Mouse (Mus musculus) right cerebral cortex, postnatal 10 days (tissue): ENCODE data around the gene Sqor.

ENCODE experiments used
- DNase-seq, 2 experiments: peaks; one replicate each; pipeline ENCODE4 v3.0.0; 2021; ENCODE audit warnings: low spot score in 2 of 2

The Sqor gene

DNA sequence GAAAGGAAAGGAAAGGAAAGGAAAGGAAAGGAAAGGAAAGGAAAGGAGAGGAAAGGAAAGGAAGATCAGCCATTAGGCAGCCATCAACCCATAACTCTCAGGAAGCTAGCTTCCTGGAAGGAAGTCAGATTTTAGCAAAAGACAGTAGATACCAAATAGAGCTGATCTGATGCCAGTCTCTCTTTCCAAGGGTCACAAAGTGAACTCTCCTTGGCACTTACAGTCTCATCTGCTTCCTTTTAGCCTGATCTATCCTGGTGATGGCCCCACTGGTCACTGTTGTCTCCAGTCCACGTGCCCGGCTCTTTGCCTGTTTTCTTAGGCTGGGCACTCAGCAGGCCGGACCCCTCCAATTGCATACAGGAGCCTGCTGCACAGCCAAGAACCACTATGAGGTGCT, 19.7 kb downstream of the Sqor start:
- DNase-seq: no peak

DNA sequence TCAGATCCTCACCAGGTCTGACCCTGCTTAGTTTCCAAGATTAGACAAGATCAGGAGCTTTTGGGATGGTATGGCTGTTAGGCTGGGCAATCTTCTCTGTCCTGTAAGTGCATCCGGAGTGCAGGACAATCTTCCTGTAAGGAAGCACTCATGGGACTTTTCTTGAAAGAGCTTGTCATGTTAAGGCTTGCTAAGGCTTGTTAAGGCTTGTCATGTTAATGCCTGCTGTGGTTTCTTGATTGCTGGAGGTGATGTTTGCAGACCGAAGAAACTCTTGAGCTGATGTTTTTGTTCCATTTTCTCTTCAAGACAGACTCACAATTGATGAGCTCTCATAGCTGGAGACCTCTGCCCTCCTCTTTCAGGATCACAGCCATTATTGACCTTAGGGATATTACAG, 21.1 kb downstream of the Sqor start:
- DNase-seq: no peak

DNA sequence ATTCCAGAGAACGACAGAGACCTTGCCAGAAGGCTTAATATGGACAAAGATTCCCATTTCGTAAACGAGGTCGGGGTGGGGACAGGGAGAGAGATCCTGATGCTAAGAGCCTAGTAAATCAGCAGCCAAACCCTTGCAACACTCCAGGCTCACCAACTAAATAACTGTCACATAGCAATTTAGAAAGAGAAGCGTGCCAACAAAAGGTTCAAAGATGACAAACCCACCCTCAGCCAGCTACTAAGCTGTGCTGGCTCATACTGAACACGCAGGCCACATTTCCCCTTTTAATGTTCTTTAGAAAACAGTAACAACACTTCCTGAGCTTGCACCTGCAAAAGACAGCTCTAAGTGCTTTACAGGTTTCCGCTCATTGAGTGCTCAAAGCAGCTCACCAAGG, 24.3 kb downstream of the Sqor start:
- DNase-seq: no peak

- DNase-seq: no peak
Observed at GRCm38 (mm10) chr2:122789730-122790129, 24.7 kb downstream of the Sqor start.

DNA sequence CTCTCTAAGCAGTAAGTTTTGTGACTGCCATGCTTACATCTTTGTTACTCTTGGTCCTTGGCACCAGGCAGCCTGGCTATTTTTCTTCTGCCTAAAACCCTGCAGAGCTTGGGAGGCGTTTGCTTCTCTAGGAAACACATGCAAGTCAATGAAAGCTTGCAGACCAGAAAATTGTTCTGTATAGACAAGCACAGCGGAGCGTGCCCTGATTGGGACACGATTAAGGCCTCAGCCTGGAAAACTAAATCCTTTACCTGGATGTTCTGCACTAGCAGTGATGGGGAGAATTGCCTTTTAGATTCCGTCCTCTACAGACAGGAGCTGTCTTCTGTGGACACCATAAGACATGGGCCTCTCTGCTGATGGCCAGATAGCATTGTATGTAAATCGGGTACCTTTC, 39.4 kb downstream of the Sqor start:
- DNase-seq: no peak

DNA sequence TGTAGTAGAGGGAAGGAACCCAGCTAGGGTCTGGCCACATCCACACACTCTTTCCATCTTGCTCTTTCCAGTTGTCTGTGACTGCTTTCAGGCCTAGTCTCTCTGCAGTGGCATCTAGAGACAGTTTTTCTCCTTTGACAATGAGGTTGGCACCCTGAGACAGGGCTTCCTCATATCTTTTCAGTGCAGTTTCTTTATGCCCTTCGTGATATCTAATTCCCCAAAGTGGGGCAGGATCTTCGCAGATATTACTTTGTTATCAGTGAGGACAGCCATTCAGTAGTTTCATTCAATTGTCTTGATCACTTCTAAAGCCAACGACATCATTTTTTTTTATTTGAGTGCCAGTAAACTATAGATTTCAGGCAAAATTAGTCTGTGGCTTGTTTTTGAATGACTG, 41.0 kb downstream of the Sqor start:
- DNase-seq: no peak

DNA sequence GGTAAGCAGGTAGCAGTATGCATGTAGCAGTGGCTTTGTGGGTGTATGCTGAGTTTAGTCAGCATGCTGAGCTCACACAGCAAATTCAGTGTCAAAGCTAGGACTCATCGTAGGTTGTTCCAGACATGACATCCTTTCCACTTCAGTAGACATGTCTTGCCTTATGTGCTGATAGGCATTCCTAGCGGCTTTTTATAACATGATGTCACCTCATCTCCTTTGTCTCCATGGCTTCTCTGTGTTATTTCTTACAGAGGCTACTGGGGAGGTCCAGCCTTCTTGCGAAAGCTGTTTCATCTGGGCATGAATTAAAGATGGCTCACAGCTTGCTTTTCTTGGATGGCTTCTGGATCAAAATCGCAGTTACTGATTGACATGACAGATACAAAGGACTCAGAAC, 44.0 kb downstream of the Sqor start:
- DNase-seq: no peak

GRCm38 (mm10) chr2:122816986-122817385, 51.9 kb downstream of the Sqor start:
- DNase-seq: no peak

GRCm38 (mm10) chr2:122821246-122821645, 56.2 kb downstream of the Sqor start:
- no peak for DNase-seq

GRCm38 (mm10) chr2:122825406-122826236, 60.6 kb downstream of the Sqor start:
- peak; percentile 78 to 85 for DNase-seq

GRCm38 (mm10) chr2:122826302-122826701, 61.3 kb downstream of the Sqor start:
- DNase-seq: no peak

DNA sequence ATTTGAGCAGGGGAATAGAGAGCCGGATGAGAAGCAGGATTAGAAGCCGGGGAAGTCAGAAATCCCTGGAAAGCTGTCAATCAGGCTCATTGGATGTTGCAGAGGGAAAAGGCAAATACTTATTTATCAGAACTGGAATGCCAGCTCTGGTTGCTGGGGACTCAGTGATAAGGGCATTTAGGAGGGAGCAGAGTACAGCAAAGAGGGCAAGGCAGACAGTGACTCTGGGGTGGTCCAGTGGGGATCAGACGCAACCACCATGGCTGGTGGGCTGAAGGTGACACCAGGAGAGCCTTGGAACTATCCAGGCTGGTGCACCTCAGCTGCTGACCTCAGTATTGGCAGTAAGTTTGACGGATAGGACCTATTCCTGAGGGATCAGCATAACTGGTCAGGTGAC, 89.6 kb downstream of the Sqor start:
- DNase-seq: no peak

GRCm38 (mm10) chr2:122855354-122855753, 90.3 kb downstream of the Sqor start:
- DNase-seq: no peak
